Mouse (Mus musculus): Measurements from ENCODE around the gene Card14.
"Not testable (repeated sequence)": the region's sequence is repeated elsewhere in the genome, so short reads cannot be mapped to it uniquely, and the experiment has no call there.

Card14 gene

GRCm38 (mm10) chr11:119355443-119356385, 48.1 kb downstream of the Card14 start, which contains the start of the genes Sgsh and Slc26a11:
TSS of gene Sgsh (minus strand) at chr11:119355536.
TSS of gene Slc26a11 (plus strand) at chr11:119355557.
- no peak for DNase-seq (ENCODE audit: low read depth, low spot score)

GRCm38 (mm10) chr11:119359089-119359488, 51.5 kb downstream of the Card14 start:
- DNase-seq (ENCODE audit: low read depth, low spot score), result no peak

GRCm38 (mm10) chr11:119362769-119363533, 55.4 kb downstream of the Card14 start:
- DNase-seq (ENCODE audit: low read depth, low spot score), result no peak

- peak; percentile 60 for DNase-seq (ENCODE audit: low read depth, low spot score)
Measured at GRCm38 (mm10) chr11:119363534-119364145, 56.1 kb downstream of the Card14 start.

GRCm38 (mm10) chr11:119375425-119375824, 67.9 kb downstream of the Card14 start:
- no peak for DNase-seq (ENCODE audit: low read depth, low spot score)

- no peak for DNase-seq (ENCODE audit: low read depth, low spot score)
Measured at GRCm38 (mm10) chr11:119377326-119377725, 69.8 kb downstream of the Card14 start.

- DNase-seq (ENCODE audit: low read depth, low spot score), result no peak
Measured at GRCm38 (mm10) chr11:119378551-119378950, 71.0 kb downstream of the Card14 start.

GRCm38 (mm10) chr11:119381631-119382337, 74.2 kb downstream of the Card14 start:
- no peak for DNase-seq (ENCODE audit: low read depth, low spot score)

GRCm38 (mm10) chr11:119382338-119382850, 74.8 kb downstream of the Card14 start:
- no peak for DNase-seq (ENCODE audit: low read depth, low spot score)

GRCm38 (mm10) chr11:119384904-119385303, 77.3 kb downstream of the Card14 start:
- DNase-seq (ENCODE audit: low read depth, low spot score), result no peak

- DNase-seq (ENCODE audit: low read depth, low spot score), result no peak
Measured at GRCm38 (mm10) chr11:119386306-119386705, 78.7 kb downstream of the Card14 start.

- DNase-seq (ENCODE audit: low read depth, low spot score), result not testable (repeated sequence)
Measured at GRCm38 (mm10) chr11:119387273-119387672, 79.7 kb downstream of the Card14 start.

- no peak for DNase-seq (ENCODE audit: low read depth, low spot score)
Measured at GRCm38 (mm10) chr11:119389851-119390270, 82.3 kb downstream of the Card14 start.

- no peak for DNase-seq (ENCODE audit: low read depth, low spot score)
Measured at GRCm38 (mm10) chr11:119390271-119391231, 83.0 kb downstream of the Card14 start.

GRCm38 (mm10) chr11:119391386-119392000, 83.9 kb downstream of the Card14 start:
- no peak for DNase-seq (ENCODE audit: low read depth, low spot score)

- DNase-seq (ENCODE audit: low read depth, low spot score), result no peak
Measured at GRCm38 (mm10) chr11:119392001-119392614, 84.5 kb downstream of the Card14 start.

- no peak for DNase-seq (ENCODE audit: low read depth, low spot score)
Measured at GRCm38 (mm10) chr11:119392800-119393482, 85.4 kb downstream of the Card14 start, which contains the start of gene Rnf213. TSS of gene Rnf213 (plus strand) at chr11:119393100.

GRCm38 (mm10) chr11:119393483-119393804, 85.9 kb downstream of the Card14 start:
- DNase-seq (ENCODE audit: low read depth, low spot score), result no peak
